Mouse (Mus musculus) layer of hippocampus, adult 11-12 months (tissue): ENCODE measurements around the gene 4930402K13Rik.
"Not testable (repeated sequence)": the region's sequence is repeated elsewhere in the genome, so short reads cannot be mapped to it uniquely, and the experiment has no call there.

Experiments
- DNase-seq: peaks from one replicate; pipeline ENCODE4 v3.0.0; 2022; ENCODE audit warnings: low spot score

The 4930402K13Rik gene

DNA sequence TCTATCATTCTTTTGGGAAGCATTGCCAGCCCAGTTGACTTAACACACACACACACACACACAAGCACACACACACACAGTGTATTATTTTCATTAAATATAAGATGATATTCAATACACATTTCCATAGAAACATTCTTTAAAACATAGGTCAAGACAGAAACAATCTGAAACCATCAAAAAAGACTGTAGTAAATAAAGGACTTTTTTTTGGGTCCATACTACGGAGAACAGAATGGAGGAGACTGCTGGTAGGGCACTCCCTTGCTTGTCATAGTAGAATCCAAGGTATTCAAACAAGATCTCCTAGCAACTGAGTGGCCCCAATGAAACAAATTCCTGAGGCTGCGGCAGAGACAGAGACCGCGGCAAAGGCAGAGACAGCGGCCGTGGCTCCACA, at the start of gene 4930402K13Rik:
TSS of gene 4930402K13Rik (plus strand) at position 301 of the 400 bp plus-strand sequence.
- DNase-seq = no peak

DNA sequence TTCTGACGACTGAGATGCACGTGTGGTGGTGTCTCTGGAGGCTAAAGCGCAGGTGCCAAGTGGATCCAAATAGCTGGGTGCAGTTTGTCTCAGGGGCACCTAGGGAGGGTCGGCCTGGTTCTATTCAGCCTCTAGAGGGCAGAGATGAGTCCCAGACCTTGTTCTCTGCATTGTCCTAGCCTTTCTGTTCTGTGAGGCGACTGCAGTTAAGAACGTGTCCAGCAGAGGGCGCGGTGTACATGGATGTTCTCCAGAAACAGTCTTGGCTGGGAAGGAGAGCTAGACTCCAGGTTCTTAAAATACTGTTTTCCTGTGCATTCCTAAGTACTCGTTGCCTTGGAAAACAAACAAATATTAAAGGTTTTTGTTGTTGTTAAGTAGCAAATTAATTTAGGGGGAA, 43.4 kb upstream of the 4930402K13Rik start:
- peak; percentile 75 for DNase-seq

DNA sequence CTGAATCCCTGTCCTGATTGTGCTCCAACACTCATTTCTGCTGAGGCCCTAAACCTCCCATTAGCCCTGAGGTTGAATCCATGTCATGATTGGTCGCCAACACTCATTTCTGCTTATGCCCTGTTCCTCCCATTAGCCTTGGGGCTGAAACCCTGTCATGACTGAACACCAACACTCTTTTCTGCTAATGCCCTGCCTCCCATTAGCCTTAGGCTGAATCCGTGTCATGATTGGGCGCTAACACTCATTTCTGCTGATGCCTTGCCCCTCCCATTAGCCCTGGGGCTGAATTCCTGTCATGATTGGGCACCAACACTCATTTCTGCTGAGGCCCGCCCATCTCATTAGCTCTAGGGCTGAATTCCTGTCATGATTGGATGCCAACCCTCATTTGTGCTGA, 42.3 kb upstream of the 4930402K13Rik start:
- DNase-seq = no peak

DNA sequence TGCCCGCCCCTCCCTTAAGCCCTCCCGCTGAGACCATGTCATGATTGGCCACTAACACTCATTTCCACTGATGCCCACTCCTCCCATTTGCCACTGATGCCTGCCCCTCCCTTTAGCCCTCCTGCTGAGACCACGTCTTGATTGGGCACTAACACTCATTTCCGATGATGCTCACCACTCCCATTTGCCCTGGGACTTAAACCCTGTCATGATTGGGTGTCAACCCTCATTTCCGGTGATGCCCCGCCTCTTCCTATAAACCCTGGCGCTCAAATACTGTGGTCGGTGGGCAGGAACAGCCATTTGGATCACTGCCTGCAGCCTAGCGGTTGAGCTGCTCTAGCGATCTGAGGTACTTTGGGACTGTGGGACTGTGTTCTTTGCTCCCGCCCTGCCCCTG, 41.6 kb upstream of the 4930402K13Rik start, which contains the start of gene Fthl17f:
TSS of gene Fthl17f (plus strand) at position 301 of the 400 bp plus-strand sequence.
- DNase-seq = not testable (repeated sequence)

- peak; percentile 85 for DNase-seq
Measured at GRCm38 (mm10) chrX:9077699-9078098, 26.7 kb upstream of the 4930402K13Rik start.

GRCm38 (mm10) chrX:9095066-9095465, 9.3 kb upstream of the 4930402K13Rik start:
- DNase-seq = not testable (repeated sequence)

DNA sequence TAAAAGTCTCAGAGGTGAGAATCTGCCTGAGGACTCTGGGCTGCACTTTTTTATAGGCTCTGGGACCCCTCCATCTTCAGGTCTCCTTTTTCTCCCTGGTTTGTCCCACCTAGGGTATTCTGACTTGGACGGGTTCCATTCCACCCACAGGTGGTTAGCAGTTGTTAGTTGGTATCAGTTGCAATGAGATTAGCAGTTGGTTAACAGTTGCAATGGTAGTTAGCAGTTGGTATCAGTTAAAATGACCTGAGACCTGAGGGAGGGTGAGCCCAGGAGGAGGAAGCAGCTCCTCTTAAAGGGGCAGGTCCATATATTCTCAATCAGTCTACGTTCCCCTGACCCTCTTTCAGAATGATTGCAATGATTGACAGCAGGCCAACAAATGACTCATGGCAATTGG, 6.0 kb downstream of the 4930402K13Rik start:
- no peak for DNase-seq

DNA sequence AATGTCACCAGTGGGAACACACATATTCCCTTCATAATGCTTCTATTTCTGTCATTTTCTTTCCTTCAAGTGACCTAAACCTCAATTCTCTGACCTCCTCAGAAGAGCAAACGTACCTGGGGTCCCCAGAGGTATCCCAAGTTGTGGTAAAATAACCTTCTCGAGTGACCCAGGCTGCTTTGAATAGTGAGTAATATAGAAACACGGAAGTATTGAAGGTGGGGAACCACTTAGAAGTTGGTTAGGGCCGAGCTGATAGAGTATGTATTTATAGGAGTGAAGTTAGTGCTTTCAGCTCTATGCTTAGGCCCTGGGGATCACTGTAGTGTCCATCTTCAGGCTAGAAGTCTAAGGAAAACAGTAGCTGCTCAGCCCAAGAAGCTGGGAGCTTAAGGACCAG, 20.6 kb downstream of the 4930402K13Rik start:
- no peak for DNase-seq

DNA sequence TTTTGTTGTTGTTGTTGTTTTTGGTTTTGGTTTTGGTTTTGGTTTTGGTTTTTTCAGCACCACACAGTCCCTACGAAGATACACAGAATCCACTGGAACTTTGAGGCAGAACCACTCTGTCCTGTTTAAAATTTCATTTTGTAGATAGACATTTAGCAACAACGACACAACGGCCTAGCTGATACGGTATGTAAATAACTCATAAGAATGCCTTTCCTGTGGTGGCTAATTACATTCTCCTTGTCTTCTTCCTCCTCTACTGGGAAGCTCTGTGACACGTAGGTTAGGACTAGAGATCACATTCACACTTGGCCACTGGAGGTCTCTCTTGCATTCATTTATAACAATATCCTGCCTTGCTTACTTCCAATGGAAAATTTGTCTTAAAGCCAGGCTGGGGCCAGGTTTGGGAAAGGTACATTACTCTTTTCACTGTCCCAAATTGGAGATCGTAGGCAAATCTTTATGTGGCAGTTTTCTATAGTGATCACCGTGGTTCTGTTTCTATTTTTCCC, 24.0 kb downstream of the 4930402K13Rik start:
- DNase-seq = peak; percentile 25

GRCm38 (mm10) chrX:9139290-9139948, 35.1 kb downstream of the 4930402K13Rik start:
- DNase-seq = no peak

DNA sequence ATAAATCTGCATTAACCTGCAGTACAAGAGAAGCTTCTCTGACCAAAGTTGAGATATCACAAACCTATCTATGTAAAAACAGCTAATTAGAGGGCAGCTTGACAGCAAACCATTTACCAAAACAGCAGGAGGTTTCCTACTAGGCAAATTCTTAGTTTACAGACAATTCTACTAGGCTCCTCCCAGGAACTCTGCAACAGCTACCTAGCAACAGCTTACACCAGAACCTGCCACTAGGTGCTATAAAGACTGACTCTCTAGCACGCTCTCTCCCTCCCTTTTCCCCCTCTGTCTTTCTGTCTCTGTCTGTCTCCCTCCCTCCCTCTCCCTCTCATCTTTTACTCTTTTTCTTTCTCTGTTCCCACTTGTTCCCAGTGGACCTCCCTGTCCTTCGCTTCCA, 38.3 kb downstream of the 4930402K13Rik start:
- no peak for DNase-seq
